Mouse (Mus musculus): Measurements from ENCODE around the gene Bspry. TPM values are rescaled to one million over a fixed set of nuclear protein-coding genes. Genes with fewer than 3 reads are reported as not detected.

The Bspry gene
- polyA plus RNA-seq, 1 experiment = 1.4 TPM

GRCm38 (mm10) chr4:62514995-62515394 is 35.1 kb downstream of the Bspry start:
- WGBS = 63% methylated on average over 7 of the region's 7 CpGs
- H3K4me1 ChIP-seq (ENCODE audit: control insufficient read depth, insufficient read depth, low read length) = peaks cover 2% of the 10 kb centered on the region
- TF ChIP-seq POLR2A (IDR thresholded peaks at IDR 0.05; ENCODE audit: borderline replicate concordance, control insufficient read depth, low read depth, low read length) = no peak
- no peak for TF ChIP-seq CTCF (IDR thresholded peaks at IDR 0.05; ENCODE audit: control insufficient read depth, insufficient read depth, low read length)

GRCm38 (mm10) chr4:62515490-62515889 is 35.6 kb downstream of the Bspry start:
- H3K4me3 ChIP-seq (replicated peaks; ENCODE audit: control insufficient read depth, low read depth, low read length) = peak overlapping the region; percentile 90
- 19% methylated on average over 3 of the region's 3 CpGs for WGBS
- no peak for TF ChIP-seq CTCF (IDR thresholded peaks at IDR 0.05; ENCODE audit: control insufficient read depth, insufficient read depth, low read length)
- TF ChIP-seq POLR2A (IDR thresholded peaks at IDR 0.05; ENCODE audit: borderline replicate concordance, control insufficient read depth, low read depth, low read length) = no peak
- H3K27ac ChIP-seq (ENCODE audit: control insufficient read depth, insufficient read depth, low read depth, low read length, poor library complexity) = peak overlapping the region; percentile 85
- H3K4me1 ChIP-seq (ENCODE audit: control insufficient read depth, insufficient read depth, low read length) = peaks cover 2% of the 10 kb centered on the region

More at GRCm38 (mm10) chr4:62514995-62515394, 35.1 kb downstream of the Bspry start:
- H3K27ac ChIP-seq (ENCODE audit: control insufficient read depth, insufficient read depth, low read depth, low read length, poor library complexity) = peak overlapping the region; percentile 85
- peak overlapping the region; percentile 90 for H3K4me3 ChIP-seq (replicated peaks; ENCODE audit: control insufficient read depth, low read depth, low read length)

- Histone ChIP-seq H3K4me3 (replicated peaks; ENCODE audit: control insufficient read depth, low read depth, low read length) (peak overlapping the region; percentile 90), H3K27ac (ENCODE audit: control insufficient read depth, insufficient read depth, low read depth, low read length, poor library complexity) (peak overlapping the region; percentile 85), H3K4me1 (ENCODE audit: control insufficient read depth, insufficient read depth, low read length) (peaks cover 2% of the 10 kb centered on the region)
- WGBS = 35% methylated on average over 2 of the region's 2 CpGs
- TF ChIP-seq POLR2A (IDR thresholded peaks at IDR 0.05; ENCODE audit: borderline replicate concordance, control insufficient read depth, low read depth, low read length) (peak; percentile 29; the same call in 1 of the 2 replicates), CTCF (IDR thresholded peaks at IDR 0.05; ENCODE audit: control insufficient read depth, insufficient read depth, low read length) (no peak)
Measured at GRCm38 (mm10) chr4:62516079-62516478, 36.2 kb downstream of the Bspry start.

- TF ChIP-seq CTCF (IDR thresholded peaks at IDR 0.05; ENCODE audit: control insufficient read depth, insufficient read depth, low read length) = no peak
- peak; percentile 54; the same call in 1 of the 2 replicates for TF ChIP-seq POLR2A (IDR thresholded peaks at IDR 0.05; ENCODE audit: borderline replicate concordance, control insufficient read depth, low read depth, low read length)
- WGBS = 52% methylated on average over 1 of the region's 1 CpGs
- Histone ChIP-seq H3K4me1 (ENCODE audit: control insufficient read depth, insufficient read depth, low read length) (peaks cover 2% of the 10 kb centered on the region), H3K27ac (ENCODE audit: control insufficient read depth, insufficient read depth, low read depth, low read length, poor library complexity) (peak overlapping the region; percentile 40), H3K4me3 (replicated peaks; ENCODE audit: control insufficient read depth, low read depth, low read length) (peak overlapping the region; percentile 90)
Measured at GRCm38 (mm10) chr4:62516579-62516978, 36.7 kb downstream of the Bspry start.

GRCm38 (mm10) chr4:62517046-62517445 is 37.2 kb downstream of the Bspry start:
- WGBS = 31% methylated on average over 8 of the region's 8 CpGs
- Histone ChIP-seq H3K27ac (ENCODE audit: control insufficient read depth, insufficient read depth, low read depth, low read length, poor library complexity) (peak overlapping the region; percentile 78), H3K4me1 (ENCODE audit: control insufficient read depth, insufficient read depth, low read length) (peaks cover 2% of the 10 kb centered on the region), H3K4me3 (replicated peaks; ENCODE audit: control insufficient read depth, low read depth, low read length) (peak overlapping the region; percentile 18)
- TF ChIP-seq CTCF (IDR thresholded peaks at IDR 0.05; ENCODE audit: control insufficient read depth, insufficient read depth, low read length) (no peak), POLR2A (IDR thresholded peaks at IDR 0.05; ENCODE audit: borderline replicate concordance, control insufficient read depth, low read depth, low read length) (no peak)

GRCm38 (mm10) chr4:62517538-62518415 is 37.9 kb downstream of the Bspry start:
- no peak for TF ChIP-seq POLR2A (IDR thresholded peaks at IDR 0.05; ENCODE audit: borderline replicate concordance, control insufficient read depth, low read depth, low read length)
- H3K27ac ChIP-seq (ENCODE audit: control insufficient read depth, insufficient read depth, low read depth, low read length, poor library complexity) = peak overlapping the region; percentile 82

GRCm38 (mm10) chr4:62518416-62519121 is 38.7 kb downstream of the Bspry start:
- Histone ChIP-seq H3K27ac (ENCODE audit: control insufficient read depth, insufficient read depth, low read depth, low read length, poor library complexity) (peak overlapping the region; percentile 82), H3K4me1 (ENCODE audit: control insufficient read depth, insufficient read depth, low read length) (peaks cover 2% of the 10 kb centered on the region), H3K4me3 (replicated peaks; ENCODE audit: control insufficient read depth, low read depth, low read length) (peak overlapping the region; percentile 91)
- TF ChIP-seq POLR2A (IDR thresholded peaks at IDR 0.05; ENCODE audit: borderline replicate concordance, control insufficient read depth, low read depth, low read length) (no peak), CTCF (IDR thresholded peaks at IDR 0.05; ENCODE audit: control insufficient read depth, insufficient read depth, low read length) (no peak)
- 37% methylated on average over 13 of the region's 13 CpGs for WGBS

More at GRCm38 (mm10) chr4:62517538-62518415, 37.9 kb downstream of the Bspry start:
- Histone ChIP-seq H3K4me1 (ENCODE audit: control insufficient read depth, insufficient read depth, low read length) (peaks cover 2% of the 10 kb centered on the region), H3K4me3 (replicated peaks; ENCODE audit: control insufficient read depth, low read depth, low read length) (peak overlapping the region; percentile 91)
- WGBS = 30% methylated on average over 10 of the region's 10 CpGs

All from bone marrow, adult 2 months (tissue).